Comparison of ENCODE assay signal across 8 mouse cellular contexts in the genomic region with DNA sequence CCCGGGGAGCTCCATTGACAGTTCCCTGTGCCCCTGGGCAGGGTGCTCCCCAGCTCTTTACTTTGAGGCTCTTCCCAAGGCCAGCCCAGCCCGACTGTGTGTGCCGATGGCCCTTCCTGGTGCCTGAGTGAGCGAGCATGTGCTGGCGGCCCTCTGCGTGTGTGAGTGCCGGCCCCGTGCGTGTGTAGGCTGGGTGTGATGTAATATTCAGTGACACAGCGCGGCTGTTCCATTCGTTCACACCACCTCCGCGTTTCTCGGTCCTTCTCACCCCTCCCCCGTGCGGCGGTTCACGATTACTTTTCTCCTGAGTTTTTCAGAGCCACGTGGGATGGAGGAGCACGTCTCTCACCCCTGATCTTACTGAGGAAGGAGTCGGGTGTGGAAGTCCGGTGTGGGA. TPM values are rescaled to one million over a fixed set of nuclear protein-coding genes. Genes with fewer than 3 reads are reported as not detected.
DNase-seq lines count a peak whose midpoint lies in the region; ATAC-seq and TF ChIP-seq lines count a peak whose summit lies in the region.

No protein-coding gene starts in this region.

- H3K27ac ChIP-seq in heart, adult 2 months = no peak overlapping the region; the same call in 1 of the 2 replicates
- no peak overlapping the region for H3K27ac ChIP-seq in stomach, embryonic 14.5 days (ENCODE audit: low read length)

- peak overlapping the region; percentile 43 for H3K9ac ChIP-seq in heart, adult 2 months (ENCODE audit: low read depth, low read length)
- no peak overlapping the region for H3K9ac ChIP-seq in stomach, embryonic 14.5 days (replicated peaks; ENCODE audit: low read depth, low read length)

- peak; percentile 80 for ATAC-seq in megakaryocyte, adult 5-6 weeks (ENCODE audit: poor library complexity, severe bottlenecking)
- no peak for ATAC-seq in stomach, embryonic 14.5 days (ENCODE audit: insufficient number of reproducible peaks, insufficient read depth, low FRiP score, low read depth)
- ATAC-seq in inflammation-experienced regulatory T-cells, adult 6 months = no peak

- DNase-seq in urinary bladder, postnatal 14 days (ENCODE audit: low spot score) = peak; percentile 25
- DNase-seq in urinary bladder, adult 18-20 months (ENCODE audit: low spot score in 2 of 2) = no peak
- DNase-seq in heart, adult 2 months = peak; percentile 46 to 58
- peak; percentile 69 to 80 for DNase-seq in layer of hippocampus, adult 18-20 months (ENCODE audit: low spot score in 2 of 2)
- DNase-seq in gastrocnemius, postnatal 25 days = no peak

- peak overlapping the region; percentile 34 for H3K4me2 ChIP-seq in stomach, embryonic 14.5 days (replicated peaks; ENCODE audit: low read depth, low read length)

- TF ChIP-seq CTCF in heart, adult 2 months (IDR thresholded peaks at IDR 0.05) = no peak

- WGBS in heart, adult 2 months = 9% methylated on average over 23 of the region's 23 CpGs
- WGBS in stomach, embryonic 14.5 days = 3% methylated on average over 23 of the region's 23 CpGs

- H3K4me1 ChIP-seq in heart, adult 2 months (ENCODE audit: control insufficient read depth, insufficient read depth, low read length) = peaks cover 1% of the 10 kb centered on the region; the same call in 1 of the 2 replicates
- H3K4me1 ChIP-seq in stomach, embryonic 14.5 days (ENCODE audit: control insufficient read depth, insufficient read depth, low read length) = peaks cover 12% of the 10 kb centered on the region

- H3K79me2 ChIP-seq in heart, adult 2 months (replicated peaks; ENCODE audit: control insufficient read depth, insufficient read depth, low read length) = no peaks in the 10 kb centered on the region

- no peak for TF ChIP-seq EP300 in heart, adult 2 months (IDR thresholded peaks at IDR 0.05; ENCODE audit: insufficient read depth, low read depth, low read length)

- H3K9me3 ChIP-seq in stomach, embryonic 14.5 days (ENCODE audit: control insufficient read depth, low read depth, low read length) = no peaks in the 10 kb centered on the region

- intact Hi-C loops in heart, adult 2 months (cut with DNase I) = no loop called here

- TF ChIP-seq POLR2A in heart, adult 2 months (IDR thresholded peaks at IDR 0.05; ENCODE audit: insufficient read depth, low read depth, low read length) = no peak

- H3K27me3 ChIP-seq in heart, adult 2 months (ENCODE audit: control insufficient read depth, insufficient read depth, low read length) = peaks cover 2% of the 10 kb centered on the region; the same call in 1 of the 2 replicates
- peaks cover 27% of the 10 kb centered on the region for H3K27me3 ChIP-seq in stomach, embryonic 14.5 days (ENCODE audit: control insufficient read depth, insufficient read depth, low read length)

- no peak overlapping the region; the same call in 1 of the 2 replicates for H3K4me3 ChIP-seq in heart, adult 2 months
- H3K4me3 ChIP-seq in stomach, embryonic 14.5 days (ENCODE audit: low read depth, low read length) = peak overlapping the region; percentile 5; the same call in 1 of the 2 replicates

- no peaks in the 10 kb centered on the region for H3K36me3 ChIP-seq in heart, adult 2 months (ENCODE audit: control insufficient read depth, insufficient read depth, low read length)
- no peaks in the 10 kb centered on the region for H3K36me3 ChIP-seq in stomach, embryonic 14.5 days (ENCODE audit: control insufficient read depth, insufficient read depth, low read length)

RNA-seq across cellular contexts. Expression of a gene that starts 3.9 kb away (rescaled TPM):
- total RNA-seq in heart, adult 2 months (2021) = 1 to 10 TPM; 3.6 to 3.8 TPM
- 2.6 and 6.1 TPM in 2 replicates for polyA plus RNA-seq in heart, adult 2 months (2012; rRNA removed)
- total RNA-seq in layer of hippocampus, adult 18-20 months (2021) = 100 to 1,000 TPM; 103 to 104 TPM
- not detected in 2 replicates for total RNA-seq in megakaryocyte, adult 5-6 weeks (2015)
- not detected in 2 replicates for total RNA-seq in megakaryocyte, adult 5-6 weeks (2017)
- 0.59 and 0.74 TPM in 2 replicates for polyA plus RNA-seq in stomach, embryonic 14.5 days (2014; fragmentation: Nextera tagmentation; extraction: Ambion mirVana)
- under 1 TPM; 0.43 to 0.54 TPM for total RNA-seq in gastrocnemius, postnatal 25 days (2021)
- not detected for polyA plus RNA-seq in inflammation-experienced regulatory T-cells, adult 6 months (2017; shearing (Covaris generic))

RNA-seq across cellular contexts. Expression of a gene that starts 44.0 kb away (rescaled TPM):
- 1 to 10 TPM; 2.1 to 2.3 TPM for total RNA-seq in heart, adult 2 months (2021)
- polyA plus RNA-seq in heart, adult 2 months (2012; rRNA removed) = 3.7 and 6.7 TPM in 2 replicates
- total RNA-seq in layer of hippocampus, adult 18-20 months (2021) = under 1 TPM; 0.15 to 0.27 TPM
- 3.7 and 5.2 TPM in 2 replicates for total RNA-seq in megakaryocyte, adult 5-6 weeks (2015)
- total RNA-seq in megakaryocyte, adult 5-6 weeks (2017) = 1.6 and 3.1 TPM in 2 replicates
- 19.8 and 21.1 TPM in 2 replicates for polyA plus RNA-seq in stomach, embryonic 14.5 days (2014; fragmentation: Nextera tagmentation; extraction: Ambion mirVana)
- total RNA-seq in gastrocnemius, postnatal 25 days (2021) = 1 to 10 TPM; 7.7 to 8.4 TPM
- polyA plus RNA-seq in inflammation-experienced regulatory T-cells, adult 6 months (2017; shearing (Covaris generic)) = 1 to 10 TPM; 1.9 to 9.1 (median 5.9) TPM

RNA-seq across cellular contexts. Expression of a gene that starts 53.8 kb away (rescaled TPM):
- 10 to 100 TPM; 62.6 to 79.1 TPM for total RNA-seq in heart, adult 2 months (2021)
- 101 and 141 TPM in 2 replicates for polyA plus RNA-seq in heart, adult 2 months (2012; rRNA removed)
- under 1 TPM; 0.30 to 0.58 TPM for total RNA-seq in layer of hippocampus, adult 18-20 months (2021)
- 51.4 and 53.0 TPM in 2 replicates for total RNA-seq in megakaryocyte, adult 5-6 weeks (2015)
- total RNA-seq in megakaryocyte, adult 5-6 weeks (2017) = 41.9 and 45.2 TPM in 2 replicates
- polyA plus RNA-seq in stomach, embryonic 14.5 days (2014; fragmentation: Nextera tagmentation; extraction: Ambion mirVana) = 40.4 and 40.5 TPM in 2 replicates
- 10 to 100 TPM; 22.9 to 23.4 TPM for total RNA-seq in gastrocnemius, postnatal 25 days (2021)
- 10 to 100 TPM in 1 of 3 experiments, 1 to 10 TPM in 2; 8.8 to 23.4 (median 9.2) TPM for polyA plus RNA-seq in inflammation-experienced regulatory T-cells, adult 6 months (2017; shearing (Covaris generic))

RNA-seq across cellular contexts. Expression of a gene that starts 55.8 kb away (rescaled TPM):
- 100 to 1,000 TPM; 106 to 129 TPM for total RNA-seq in heart, adult 2 months (2021)
- polyA plus RNA-seq in heart, adult 2 months (2012; rRNA removed) = 123 and 136 TPM in 2 replicates
- total RNA-seq in layer of hippocampus, adult 18-20 months (2021) = 10 to 100 TPM; 52.0 to 57.7 TPM
- total RNA-seq in megakaryocyte, adult 5-6 weeks (2015) = 17.7 and 18.6 TPM in 2 replicates
- 14.2 and 19.8 TPM in 2 replicates for total RNA-seq in megakaryocyte, adult 5-6 weeks (2017)
- 50.2 and 60.2 TPM in 2 replicates for polyA plus RNA-seq in stomach, embryonic 14.5 days (2014; fragmentation: Nextera tagmentation; extraction: Ambion mirVana)
- total RNA-seq in gastrocnemius, postnatal 25 days (2021) = 10 to 100 TPM; 49.3 to 51.3 TPM
- 10 to 100 TPM; 25.4 to 39.8 (median 38.8) TPM for polyA plus RNA-seq in inflammation-experienced regulatory T-cells, adult 6 months (2017; shearing (Covaris generic))

Comparison
In these comparisons a context has a peak if more than half of its experiments do, and no peak if none do; other contexts are left out.
1. DNase-seq: peak in urinary bladder, postnatal 14 days (single experiment), heart, adult 2 months (2 of 2) and layer of hippocampus, adult 18-20 months (2 of 2); none in urinary bladder, adult 18-20 months (0 of 2) and gastrocnemius, postnatal 25 days (single experiment).
2. RNA of a gene that starts 3.9 kb away (total RNA-seq): 103 to 104 TPM in layer of hippocampus, adult 18-20 months; 3.6 to 3.8 TPM in heart, adult 2 months, 0.43 to 0.54 TPM in gastrocnemius, postnatal 25 days and not detected in megakaryocyte, adult 5-6 weeks; every median in the first group is over 10 times any median in the second.
3. RNA of a gene that starts 53.8 kb away (total RNA-seq): 62.6 to 79.1 TPM in heart, adult 2 months, 41.9 to 53.0 TPM in megakaryocyte, adult 5-6 weeks and 22.9 to 23.4 TPM in gastrocnemius, postnatal 25 days; 0.30 to 0.58 TPM in layer of hippocampus, adult 18-20 months; every median in the first group is over 10 times any median in the second.